Mouse (Mus musculus) olfactory bulb, adult 2 months (tissue): Measurements from ENCODE around the gene Rsrp1. TPM values are rescaled to one million over a fixed set of nuclear protein-coding genes. Genes with fewer than 3 reads are reported as not detected.
A peak's percentile ranks its signal among the peaks of the same experiment; 100 is the strongest.
"Not testable (repeated sequence)": the region's sequence is repeated elsewhere in the genome, so short reads cannot be mapped to it uniquely, and the experiment has no call there.

ENCODE experiments used
- H3K27ac ChIP-seq: fragments of 200-500 bp; 2 replicates; pipeline ENCODE4 v1.5.1; 2012; ENCODE audit warnings: low read depth, low read length; ENCODE audit not compliant: insufficient read depth
- H3K4me1 ChIP-seq: fragments of 200-500 bp; 2 replicates; pipeline ENCODE4 v1.6.1; 2012; ENCODE audit warnings: low read length; ENCODE audit not compliant: control insufficient read depth, insufficient read depth
- H3K4me3 ChIP-seq: fragments of 200-500 bp; 2 replicates; pipeline ENCODE4 v1.5.1; 2012; ENCODE audit warnings: mild to moderate bottlenecking, low read depth, low read length, moderate library complexity; ENCODE audit not compliant: insufficient read depth
- CTCF ChIP-seq: fragments of 200-500 bp; IDR thresholded peaks from 2 replicates; pipeline ENCODE4 v1.5.1; 2012; ENCODE audit warnings: low read depth, mild to moderate bottlenecking, low read length, moderate library complexity; ENCODE audit not compliant: insufficient read depth
- POLR2A ChIP-seq: fragments of 200-500 bp; IDR thresholded peaks from 2 replicates; pipeline ENCODE4 v1.6.1; 2012; ENCODE audit warnings: mild to moderate bottlenecking, low read depth, low read length, moderate library complexity; ENCODE audit not compliant: insufficient read depth
- WGBS: fragments of 180-500 bp; shearing (Covaris S2); methylation state at CpG from one replicate; pipeline ENCODE4 v1.1.7; 2018; 5-methylcytosine and 5-hydroxymethylcytosine counted together
- polyA plus RNA-seq: library from polyadenylated mRNA; stranded (reverse); fragments of >200 nt; gene quantifications from 2 replicates; pipeline ENCODE4 v1.2.4, GENCODE M21; 2012; ENCODE audit warnings: low replicate concordance; ENCODE audit not compliant: missing spikeins, insufficient read depth, insufficient read length

The Rsrp1 gene
- polyA plus RNA-seq, 1 experiment: 522 TPM

DNA sequence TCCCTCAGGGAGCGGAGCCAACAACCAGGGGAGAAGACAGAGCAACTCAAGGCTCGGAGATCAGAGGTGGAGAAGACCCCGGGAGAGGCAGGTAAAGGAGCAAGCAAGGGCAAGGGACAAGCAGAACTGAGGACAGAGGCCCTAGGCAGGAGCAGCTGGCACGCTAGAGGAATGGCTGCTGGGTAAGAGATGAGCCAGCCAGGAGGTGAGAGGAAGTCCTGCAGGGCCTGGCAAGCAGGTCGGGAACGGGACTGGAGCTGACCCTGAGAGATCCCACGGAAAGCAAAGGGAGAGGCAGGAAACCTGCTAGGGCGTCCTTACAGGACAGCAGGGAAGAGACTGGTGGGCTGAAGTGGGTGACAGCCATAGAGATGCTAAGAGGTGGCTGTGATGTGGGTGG is 22.3 kb upstream of the Rsrp1 start:
- no peaks in the 10 kb centered on the region for H3K4me1 ChIP-seq
- no peak overlapping the region for H3K4me3 ChIP-seq
- TF ChIP-seq CTCF: no peak
- no peak for TF ChIP-seq POLR2A
- 91% methylated on average over 8 of the region's 8 CpGs for WGBS
- H3K27ac ChIP-seq: no peak overlapping the region

DNA sequence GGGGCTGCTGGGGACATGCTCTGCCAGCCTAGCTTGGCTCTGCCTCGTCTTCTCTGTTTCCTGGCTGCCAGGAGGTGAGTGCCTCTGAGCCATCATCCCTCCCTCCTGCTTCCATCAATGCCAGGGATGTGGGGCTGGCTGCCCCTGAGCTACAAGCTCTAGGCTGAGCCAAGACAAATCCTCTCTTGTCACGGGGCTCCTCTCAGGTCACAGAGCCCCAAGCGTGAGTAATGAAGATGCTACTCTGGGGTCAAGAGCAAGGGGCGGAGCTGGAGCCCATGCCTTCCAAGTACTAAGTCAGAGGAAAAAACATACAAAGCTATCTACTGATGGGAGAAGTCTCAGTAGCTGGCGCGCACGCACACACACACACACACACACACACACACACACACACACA is 20.3 kb upstream of the Rsrp1 start:
- no peak for TF ChIP-seq CTCF
- TF ChIP-seq POLR2A: no peak
- Histone ChIP-seq H3K27ac (no peak overlapping the region), H3K4me3 (no peak overlapping the region), H3K4me1 (no peaks in the 10 kb centered on the region)
- WGBS: 75% methylated on average over 7 of the region's 7 CpGs

DNA sequence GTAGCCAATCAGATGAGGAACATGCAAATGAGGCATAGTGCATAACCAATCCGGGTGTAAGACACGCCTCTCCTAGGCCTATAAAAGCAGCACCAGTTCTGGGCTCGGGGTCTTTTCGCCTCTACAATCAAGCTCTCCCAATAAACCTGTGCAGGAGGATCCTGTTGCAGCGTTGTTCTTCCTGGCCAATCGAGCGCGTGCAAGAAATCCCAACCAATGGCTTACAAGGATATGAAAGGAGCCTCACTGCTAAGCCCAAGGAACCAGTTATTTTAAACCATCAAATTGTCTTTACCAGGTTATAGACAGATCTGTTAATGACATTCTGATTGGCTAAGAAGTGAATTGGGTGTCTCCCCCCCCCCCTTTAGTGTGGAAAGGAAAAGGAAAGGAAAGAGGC is 12.0 kb upstream of the Rsrp1 start:
- peaks cover 14% of the 10 kb centered on the region for H3K4me1 ChIP-seq
- H3K27ac ChIP-seq, H3K4me3 ChIP-seq: not testable (repeated sequence)
- 94% methylated on average over 8 of the region's 8 CpGs for WGBS

DNA sequence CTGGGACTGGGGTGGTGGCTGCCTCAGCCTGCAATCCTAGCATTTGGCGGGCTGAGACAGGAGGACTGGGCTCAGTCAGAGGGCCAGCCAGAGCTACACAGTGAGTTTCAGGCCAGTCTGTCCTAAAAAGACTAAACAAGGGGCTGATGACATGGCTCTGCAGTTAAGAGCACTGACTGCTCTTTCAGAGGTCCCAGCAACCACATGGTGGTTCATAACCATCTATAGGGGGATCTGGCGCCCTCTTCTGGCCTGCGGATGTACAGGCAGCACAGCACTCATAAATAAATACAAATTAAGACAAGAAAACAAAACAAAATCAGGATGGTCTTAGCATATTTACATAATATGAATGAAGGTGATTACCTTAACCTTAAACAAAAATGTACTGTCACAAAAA is 10.0 kb upstream of the Rsrp1 start:
- Histone ChIP-seq H3K4me1 (peaks cover 11% of the 10 kb centered on the region), H3K4me3 (no peak overlapping the region), H3K27ac (no peak overlapping the region)
- TF ChIP-seq CTCF (no peak), POLR2A (no peak)
- 35% methylated on average over 3 of the region's 3 CpGs for WGBS

DNA sequence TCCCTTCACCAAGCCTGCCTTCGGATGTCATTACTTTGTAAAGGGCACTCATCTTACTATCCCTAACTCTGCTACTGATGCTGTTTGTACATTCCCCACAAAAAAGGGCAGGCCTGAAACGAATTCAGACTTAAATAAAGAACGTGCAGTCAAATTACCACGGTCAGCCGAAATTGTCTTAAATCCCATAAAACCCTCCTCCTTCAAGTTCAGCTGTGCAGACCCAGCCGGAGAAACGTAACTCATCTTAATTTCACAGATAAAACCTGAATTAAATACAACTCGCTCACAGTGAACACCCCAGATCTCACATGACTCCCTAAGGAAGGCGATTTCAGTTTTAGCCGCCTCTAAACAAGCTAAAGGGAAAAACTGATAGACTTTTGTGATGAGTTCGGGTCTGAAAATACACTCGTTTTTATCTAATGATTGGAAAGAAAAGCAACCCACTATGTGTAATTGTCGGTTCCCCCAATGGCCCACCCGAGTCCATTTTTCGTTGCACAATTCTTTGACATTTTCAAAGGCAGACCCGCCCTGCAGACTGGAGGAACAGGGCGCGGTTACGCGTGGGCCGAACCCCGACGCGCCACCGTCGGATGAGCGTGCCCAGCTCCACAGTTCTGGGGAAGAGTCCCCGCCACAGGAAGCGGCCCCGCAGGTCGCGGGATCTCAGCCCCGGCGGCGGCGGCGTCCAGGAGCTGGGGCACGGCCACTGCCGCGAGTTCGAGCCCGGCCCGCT is 9.1 kb upstream of the Rsrp1 start:
- WGBS: under 1% methylated on average over 43 of the region's 43 CpGs
- TF ChIP-seq CTCF (no peak), POLR2A (no peak)
- H3K4me3 ChIP-seq: peak overlapping the region; percentile 80
- H3K4me1 ChIP-seq: peaks cover 10% of the 10 kb centered on the region
- H3K27ac ChIP-seq: peak overlapping the region; percentile 76

DNA sequence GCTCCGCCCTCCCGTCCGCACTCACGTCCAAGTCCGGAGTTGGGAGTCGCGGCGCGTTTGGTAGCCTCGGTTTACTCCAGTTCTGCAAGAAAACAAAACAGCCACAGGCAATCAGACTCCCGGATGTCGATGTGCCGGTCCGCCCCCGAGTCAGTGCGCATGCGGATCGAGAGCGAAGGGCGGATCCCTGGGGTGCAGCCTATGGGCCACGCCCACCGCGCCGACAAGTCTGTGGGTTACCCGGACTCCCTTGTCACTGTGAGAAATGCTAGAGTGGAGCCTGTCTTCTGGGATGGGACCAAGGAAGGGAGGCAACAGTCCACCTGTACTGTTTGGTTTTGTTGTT is 8.6 kb upstream of the Rsrp1 start, which contains the start of gene Tmem50a:
Gene Tmem50a (minus strand): TSS at position 161 of the 346 bp plus-strand sequence.
- WGBS: under 1% methylated on average over 25 of the region's 25 CpGs
- Histone ChIP-seq H3K27ac (peak within 1 kb of the TSS; percentile 87), H3K4me3 (peak within 1 kb of the TSS; percentile 80), H3K4me1 (peaks cover 10% of the 10 kb centered on the region)
- TF ChIP-seq POLR2A (peak; percentile 47; the same call in 1 of the 2 replicates), CTCF (no peak)

DNA sequence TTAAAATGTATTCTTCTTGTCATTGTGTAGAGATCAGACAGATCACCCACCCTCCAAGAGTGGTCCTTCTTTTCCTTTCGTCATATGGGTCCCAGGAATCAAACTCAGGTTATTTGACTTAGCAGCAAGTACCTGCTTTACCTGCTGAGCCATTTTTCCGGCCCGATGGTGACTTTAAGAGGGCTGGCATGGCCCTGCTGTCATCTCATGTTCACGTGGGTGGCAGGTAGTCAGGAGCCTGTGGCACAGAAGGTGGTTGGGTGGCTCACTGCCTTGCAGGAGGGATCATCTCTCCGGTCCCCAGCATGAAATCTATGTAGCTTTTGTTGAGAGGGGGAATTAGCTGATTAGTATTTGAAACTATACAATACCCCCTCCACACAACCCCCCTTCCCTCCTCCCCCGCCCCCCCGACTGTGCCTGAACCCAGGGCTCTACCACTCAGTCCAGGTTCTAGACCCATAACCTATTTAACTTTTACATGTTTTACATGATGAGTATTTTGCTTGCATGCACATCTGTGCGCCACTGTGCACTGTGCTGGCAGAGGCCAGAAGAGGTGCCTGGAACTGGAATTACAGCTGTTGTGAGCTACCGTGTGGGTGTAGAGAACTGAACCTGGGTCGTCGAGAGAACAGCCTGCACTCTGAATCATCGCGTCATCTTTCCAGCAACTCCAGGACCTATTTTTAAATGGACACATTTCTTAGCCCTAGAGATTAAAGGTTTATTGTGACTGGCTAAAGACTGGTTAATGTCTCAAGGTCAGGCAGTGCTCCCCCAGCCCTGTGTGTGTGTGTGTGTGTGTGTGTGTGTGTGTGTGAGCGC is 8.0 kb upstream of the Rsrp1 start:
- peak overlapping the region; percentile 87 for H3K27ac ChIP-seq
- peak overlapping the region; percentile 80 for H3K4me3 ChIP-seq
- no peak for TF ChIP-seq POLR2A
- TF ChIP-seq CTCF: no peak
- WGBS: 33% methylated on average over 14 of the region's 14 CpGs
- H3K4me1 ChIP-seq: peaks cover 10% of the 10 kb centered on the region

DNA sequence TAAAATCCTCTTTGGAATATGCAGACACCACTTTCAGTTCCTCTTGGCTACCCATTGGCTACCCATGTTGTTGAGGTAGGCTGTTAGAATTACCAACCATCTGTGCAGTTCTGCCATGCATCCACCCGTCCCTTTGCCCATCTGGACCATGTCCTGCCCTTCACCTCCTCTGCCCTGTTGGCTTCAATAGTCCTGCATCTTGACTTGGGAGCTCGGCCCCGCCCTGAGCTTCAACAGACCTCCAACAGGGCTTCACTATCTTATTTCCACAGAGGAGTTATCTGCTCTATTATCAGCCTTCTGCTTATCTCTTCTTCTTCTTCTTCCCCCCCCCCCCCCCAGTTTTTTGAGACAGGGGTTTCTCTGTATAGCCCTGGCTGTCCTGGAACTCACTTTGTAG is 6.2 kb upstream of the Rsrp1 start:
- Histone ChIP-seq H3K4me1 (peaks cover 10% of the 10 kb centered on the region), H3K4me3 (no peak overlapping the region), H3K27ac (no peak overlapping the region)
- WGBS: 80% methylated on average over 3 of the region's 3 CpGs
- TF ChIP-seq CTCF (no peak), POLR2A (no peak)

DNA sequence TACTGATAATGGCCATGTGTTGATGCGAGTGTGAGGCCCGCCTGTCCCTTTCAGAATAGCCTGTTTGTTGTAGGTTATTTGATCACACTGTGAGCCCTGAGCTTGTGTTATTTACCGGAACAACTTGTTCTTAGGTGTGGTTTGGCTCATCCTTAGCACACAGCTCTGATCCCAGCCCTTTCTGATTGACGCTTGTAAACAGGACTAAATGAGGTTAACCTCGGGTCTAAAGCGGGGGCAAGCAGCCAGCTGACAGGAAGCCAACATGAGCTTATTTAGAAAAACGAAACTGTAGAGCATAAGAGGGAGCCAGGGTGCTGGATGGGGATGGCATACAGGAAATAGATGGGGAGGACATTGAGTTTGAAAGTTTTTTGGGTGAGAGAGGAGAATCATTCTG is 5.0 kb upstream of the Rsrp1 start:
- no peak overlapping the region for H3K4me3 ChIP-seq
- no peak overlapping the region; the same call in 1 of the 2 replicates for H3K27ac ChIP-seq
- H3K4me1 ChIP-seq: peaks cover 12% of the 10 kb centered on the region
- WGBS: 45% methylated on average over 7 of the region's 7 CpGs
- no peak for TF ChIP-seq CTCF
- no peak for TF ChIP-seq POLR2A
